Mouse (Mus musculus): ENCODE results near the gene S100a13. TPM values are rescaled to one million over a fixed set of nuclear protein-coding genes. Genes with fewer than 3 reads are reported as not detected.

S100a13 gene
- 69.5 TPM for polyA plus RNA-seq (2015; fragmentation: Illumina TruSeq; extraction: RNeasy Lipid Tissue Mini Kit (QIAGEN cat#74804); ENCODE audit: low read depth, low replicate concordance)

GRCm38 (mm10) chr3:90513796-90514590 lies at the start of gene S100a13, which contains the start of gene S100a1:
TSS of gene S100a13 (plus strand) at chr3:90514435.
TSS of gene S100a1 (minus strand) at chr3:90514392.

GRCm38 (mm10) chr3:90465686-90466310 lies 48.4 kb upstream of the S100a13 start, which contains the start of gene Npr1:
TSS of gene Npr1 (minus strand) at chr3:90465866.

DNA sequence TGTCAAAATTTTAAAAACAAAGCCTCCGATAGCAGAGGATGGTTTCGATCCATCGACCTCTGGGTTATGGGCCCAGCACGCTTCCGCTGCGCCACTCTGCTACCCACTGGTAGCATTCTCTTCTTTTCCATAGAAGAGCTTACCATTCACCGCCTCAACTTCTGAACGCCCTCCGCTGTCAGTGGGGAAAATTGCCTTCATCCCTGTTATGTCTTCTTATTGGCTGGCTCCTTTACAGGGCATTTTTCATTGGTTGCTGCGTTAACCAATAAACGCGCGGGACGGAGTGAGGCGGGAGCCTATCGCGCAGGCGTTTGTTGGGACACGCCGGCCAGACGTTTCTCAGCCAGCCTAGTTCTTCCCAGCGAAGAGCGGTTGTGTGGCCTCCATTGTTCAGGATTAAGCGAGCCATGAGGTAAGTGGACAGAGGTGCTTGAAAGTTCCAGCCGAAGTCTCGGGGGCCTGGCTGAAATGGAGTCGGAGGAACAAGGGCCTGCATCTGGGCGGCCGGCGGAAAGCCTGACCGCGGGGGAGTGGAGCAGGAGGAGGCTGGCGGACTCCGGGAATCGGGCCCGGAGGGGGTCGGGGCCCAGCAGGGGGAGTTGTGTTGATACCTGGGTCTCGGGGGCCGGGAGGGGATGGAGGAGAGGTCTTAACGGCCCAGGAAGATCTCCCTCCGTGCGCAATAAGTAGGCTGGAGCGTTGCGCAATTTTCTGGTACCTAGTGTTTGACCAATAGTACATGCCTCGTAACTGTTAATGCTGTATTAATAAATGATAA lies 38.2 kb upstream of the S100a13 start, which contains the start of gene Ilf2:
TSS of gene Ilf2 (plus strand) at position 296 of the 781 bp plus-strand sequence.

DNA sequence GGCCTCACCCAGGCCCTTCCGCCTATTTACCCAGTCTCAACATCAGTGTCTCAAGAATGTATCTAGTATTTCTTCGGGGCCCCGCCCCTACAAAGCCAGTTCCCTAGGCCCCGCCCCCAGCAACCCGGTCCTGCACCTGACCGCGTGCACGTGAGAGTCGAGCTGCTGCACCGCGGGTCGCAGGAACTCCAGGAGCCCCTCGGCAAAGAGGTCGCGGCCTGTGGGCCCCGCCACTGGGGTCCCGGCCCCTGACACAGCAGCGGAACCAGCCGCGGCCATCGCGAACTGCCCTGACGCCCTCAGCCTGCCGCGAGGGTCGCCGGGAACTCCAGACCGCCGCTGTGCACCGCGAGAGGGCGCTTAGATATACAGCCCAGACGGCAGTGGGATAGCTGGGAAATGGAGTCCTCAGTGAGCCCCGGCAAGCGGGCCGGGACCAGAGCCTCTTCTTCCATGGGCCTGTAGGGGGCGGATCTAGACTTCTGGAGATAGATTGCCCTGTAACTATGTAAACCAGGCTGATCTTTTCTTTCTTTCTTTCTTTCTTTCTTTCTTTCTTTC lies 23.5 kb upstream of the S100a13 start, which contains the start of gene Snapin:
TSS of gene Snapin (minus strand) at position 338 of the 561 bp plus-strand sequence.

DNA sequence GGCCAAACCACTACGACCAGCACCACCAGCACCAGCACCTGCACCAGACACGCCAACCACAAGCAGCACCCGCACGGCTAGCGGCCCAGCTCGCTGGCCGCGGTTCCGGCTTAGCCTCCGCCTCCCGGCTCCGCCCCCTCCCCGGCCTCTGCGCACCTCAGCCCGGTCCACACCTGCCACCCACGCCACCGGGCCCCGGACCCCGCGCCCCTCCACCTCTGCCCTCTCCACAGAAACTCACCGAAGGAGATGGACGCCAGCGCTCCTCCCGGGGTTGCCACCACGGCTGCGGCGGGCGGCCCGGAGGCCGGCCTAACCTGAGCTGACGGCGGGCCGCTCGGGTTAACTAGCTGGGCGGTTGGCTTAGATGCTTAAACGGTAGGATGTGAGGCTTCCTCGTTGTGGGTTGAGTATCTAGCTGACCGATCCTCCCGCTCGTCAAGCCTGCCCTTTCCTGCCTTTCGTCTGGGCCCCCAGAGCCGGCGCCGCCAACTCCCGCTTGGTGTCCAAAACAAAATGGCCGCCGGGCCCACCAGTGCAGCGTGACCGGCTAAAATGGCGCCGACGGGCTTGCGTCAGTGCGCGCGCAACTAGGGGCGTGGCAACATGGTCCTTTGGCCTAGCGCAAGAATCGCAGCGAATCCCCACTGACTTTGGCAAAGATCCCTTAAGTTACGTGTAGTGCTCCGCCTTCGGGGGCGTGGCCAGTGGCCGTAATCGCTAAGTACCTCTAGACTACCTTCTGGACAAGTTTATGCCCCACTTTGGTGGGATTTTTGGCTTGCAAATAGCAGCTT lies 5.1 kb upstream of the S100a13 start, which contains the start of gene Chtop:
TSS of gene Chtop (minus strand) at position 549 of the 797 bp plus-strand sequence.

DNA sequence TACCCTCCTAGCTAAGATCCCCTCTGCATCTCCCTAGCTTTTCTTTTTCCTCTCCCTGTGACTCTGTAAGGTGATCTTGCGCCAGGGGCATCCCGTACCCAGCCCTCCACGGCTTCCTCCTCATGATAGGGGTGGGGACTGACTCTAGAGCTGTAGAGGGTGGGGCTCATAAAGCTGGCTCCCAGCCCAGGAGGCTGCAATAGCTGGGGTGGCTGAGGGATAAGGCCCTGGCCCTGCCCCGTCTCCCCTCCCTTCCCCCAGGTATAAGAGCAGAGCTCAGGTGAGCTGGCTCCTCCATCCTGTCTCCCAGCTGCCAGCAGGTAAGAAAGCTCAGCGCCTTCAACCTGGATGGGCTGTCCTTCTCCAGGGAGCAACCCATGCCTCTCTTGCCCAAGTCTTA lies 12.3 kb downstream of the S100a13 start, which contains the start of gene S100a14:
TSS of gene S100a14 (plus strand) at position 277 of the 400 bp plus-strand sequence.

DNA sequence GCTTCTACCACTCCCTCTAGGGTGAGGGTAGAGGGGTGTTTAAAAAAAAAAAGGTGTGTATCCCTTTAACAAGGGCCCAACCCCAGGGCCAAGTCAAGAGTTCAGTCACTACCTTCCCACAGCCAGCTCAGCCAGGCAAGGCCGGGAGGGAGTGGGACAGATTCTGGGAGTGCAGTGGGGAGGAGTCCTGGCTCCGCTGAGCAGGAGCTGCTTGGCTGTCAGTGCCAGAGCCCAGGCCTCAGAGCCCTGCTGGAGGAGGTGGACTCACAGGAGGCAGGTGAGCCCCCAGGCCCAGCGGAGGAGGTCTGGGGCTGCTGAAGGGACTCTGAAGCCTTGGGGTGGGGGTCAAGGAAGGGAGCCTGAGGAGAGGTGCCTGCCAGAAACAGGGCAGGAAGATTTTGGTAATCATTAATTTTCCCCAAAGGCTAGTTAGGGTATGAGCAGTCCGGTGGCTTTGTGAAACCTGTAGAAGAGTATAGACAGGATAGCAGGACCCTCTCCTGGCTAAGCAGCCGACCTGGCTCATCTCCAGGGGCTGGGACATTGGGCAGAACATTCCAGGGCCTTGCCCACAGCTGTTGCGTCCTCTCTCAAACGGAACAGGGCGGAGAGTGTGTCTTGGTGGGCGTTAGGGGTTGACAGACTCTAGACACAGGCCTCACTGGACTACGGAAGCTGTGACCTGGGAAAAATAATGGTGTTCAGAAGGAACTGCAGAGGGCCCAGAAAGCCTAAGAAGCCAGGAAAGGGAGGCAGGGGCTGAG lies 23.1 kb downstream of the S100a13 start, which contains the start of gene S100a16:
TSS of gene S100a16 (plus strand) at position 114 of the 764 bp plus-strand sequence.

DNA sequence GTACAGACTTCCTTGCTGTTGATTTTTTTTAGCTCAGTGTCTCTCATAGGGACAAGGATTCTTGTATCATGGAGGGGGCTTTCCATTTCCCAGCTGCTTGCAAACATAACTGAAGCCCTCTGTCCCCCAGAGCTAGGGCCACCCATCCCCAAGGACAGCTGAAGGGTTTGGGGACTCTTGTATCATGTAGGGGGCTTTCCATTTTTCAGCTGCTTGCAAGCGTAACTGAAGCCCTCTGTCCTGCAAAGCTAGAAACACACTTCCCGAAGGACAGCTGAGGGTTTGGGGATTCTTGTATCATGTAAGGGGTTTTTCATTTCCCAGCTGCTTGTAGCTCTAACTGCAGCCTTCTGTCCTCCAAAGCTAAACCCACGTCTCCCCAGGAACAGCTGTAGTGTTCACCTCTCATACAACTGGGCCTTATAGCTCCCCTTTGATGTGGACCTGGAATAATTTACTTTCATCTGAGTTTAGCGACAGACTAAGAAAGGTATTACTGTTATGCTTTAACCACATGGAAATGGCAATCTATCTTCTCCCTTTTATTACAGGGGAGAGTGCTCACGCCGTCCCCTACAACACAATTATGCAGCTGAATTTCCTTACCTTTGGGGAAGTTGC lies 45.9 kb downstream of the S100a13 start, which contains the start of gene S100a3:
TSS of gene S100a3 (plus strand) at position 571 of the 621 bp plus-strand sequence.

Other genes starting within 250 kb of the S100a13 start
- gene Dennd4b, start 249.2 kb upstream of the S100a13 start, polyA plus RNA-seq (2015; fragmentation: Illumina TruSeq; extraction: RNeasy Lipid Tissue Mini Kit (QIAGEN cat#74804); ENCODE audit: low read depth, low replicate concordance): 19.6 TPM
- 30.8 TPM for gene Gatad2b, start 221.3 kb upstream of the S100a13 start, polyA plus RNA-seq (2015; fragmentation: Illumina TruSeq; extraction: RNeasy Lipid Tissue Mini Kit (QIAGEN cat#74804); ENCODE audit: low read depth, low replicate concordance)
- 5.1 TPM for gene Slc27a3, start 124.5 kb upstream of the S100a13 start, polyA plus RNA-seq (2015; fragmentation: Illumina TruSeq; extraction: RNeasy Lipid Tissue Mini Kit (QIAGEN cat#74804); ENCODE audit: low read depth, low replicate concordance)
- 40.2 TPM for gene Ints3, start 80.8 kb upstream of the S100a13 start, polyA plus RNA-seq (2015; fragmentation: Illumina TruSeq; extraction: RNeasy Lipid Tissue Mini Kit (QIAGEN cat#74804); ENCODE audit: low read depth, low replicate concordance)
- gene Npr1, start 48.6 kb upstream of the S100a13 start, polyA plus RNA-seq (2015; fragmentation: Illumina TruSeq; extraction: RNeasy Lipid Tissue Mini Kit (QIAGEN cat#74804); ENCODE audit: low read depth, low replicate concordance): 2.9 TPM
- 126 TPM for gene Ilf2, start 38.3 kb upstream of the S100a13 start, polyA plus RNA-seq (2015; fragmentation: Illumina TruSeq; extraction: RNeasy Lipid Tissue Mini Kit (QIAGEN cat#74804); ENCODE audit: low read depth, low replicate concordance)
- 69.1 TPM for gene Snapin, start 23.4 kb upstream of the S100a13 start, polyA plus RNA-seq (2015; fragmentation: Illumina TruSeq; extraction: RNeasy Lipid Tissue Mini Kit (QIAGEN cat#74804); ENCODE audit: low read depth, low replicate concordance)
- 185 TPM for gene Chtop, start 4.9 kb upstream of the S100a13 start, polyA plus RNA-seq (2015; fragmentation: Illumina TruSeq; extraction: RNeasy Lipid Tissue Mini Kit (QIAGEN cat#74804); ENCODE audit: low read depth, low replicate concordance)
- 248 TPM for gene S100a1, start within 50 bp of the S100a13 start, polyA plus RNA-seq (2015; fragmentation: Illumina TruSeq; extraction: RNeasy Lipid Tissue Mini Kit (QIAGEN cat#74804); ENCODE audit: low read depth, low replicate concordance)
- gene S100a14, start 12.4 kb downstream of the S100a13 start, polyA plus RNA-seq (2015; fragmentation: Illumina TruSeq; extraction: RNeasy Lipid Tissue Mini Kit (QIAGEN cat#74804); ENCODE audit: low read depth, low replicate concordance): not detected
- 176 TPM for gene S100a16, start 22.8 kb downstream of the S100a13 start, polyA plus RNA-seq (2015; fragmentation: Illumina TruSeq; extraction: RNeasy Lipid Tissue Mini Kit (QIAGEN cat#74804); ENCODE audit: low read depth, low replicate concordance)
- gene S100a3, start 46.1 kb downstream of the S100a13 start, polyA plus RNA-seq (2015; fragmentation: Illumina TruSeq; extraction: RNeasy Lipid Tissue Mini Kit (QIAGEN cat#74804); ENCODE audit: low read depth, low replicate concordance): 2.3 TPM
- not detected for gene S100a2, start 75.8 kb downstream of the S100a13 start, polyA plus RNA-seq (2015; fragmentation: Illumina TruSeq; extraction: RNeasy Lipid Tissue Mini Kit (QIAGEN cat#74804); ENCODE audit: low read depth, low replicate concordance)
- not detected for gene Gm42674, start 87.5 kb downstream of the S100a13 start, polyA plus RNA-seq (2015; fragmentation: Illumina TruSeq; extraction: RNeasy Lipid Tissue Mini Kit (QIAGEN cat#74804); ENCODE audit: low read depth, low replicate concordance)
- 12.5 TPM for gene S100a4, start 89.3 kb downstream of the S100a13 start, polyA plus RNA-seq (2015; fragmentation: Illumina TruSeq; extraction: RNeasy Lipid Tissue Mini Kit (QIAGEN cat#74804); ENCODE audit: low read depth, low replicate concordance)
- gene S100a5, start 94.1 kb downstream of the S100a13 start, polyA plus RNA-seq (2015; fragmentation: Illumina TruSeq; extraction: RNeasy Lipid Tissue Mini Kit (QIAGEN cat#74804); ENCODE audit: low read depth, low replicate concordance): not detected
- 43.2 TPM for gene S100a6, start 98.4 kb downstream of the S100a13 start, polyA plus RNA-seq (2015; fragmentation: Illumina TruSeq; extraction: RNeasy Lipid Tissue Mini Kit (QIAGEN cat#74804); ENCODE audit: low read depth, low replicate concordance)
- gene S100a7a, start 139.6 kb downstream of the S100a13 start, polyA plus RNA-seq (2015; fragmentation: Illumina TruSeq; extraction: RNeasy Lipid Tissue Mini Kit (QIAGEN cat#74804); ENCODE audit: low read depth, low replicate concordance): not detected
- 4.9 TPM for gene S100a8, start 154.5 kb downstream of the S100a13 start, polyA plus RNA-seq (2015; fragmentation: Illumina TruSeq; extraction: RNeasy Lipid Tissue Mini Kit (QIAGEN cat#74804); ENCODE audit: low read depth, low replicate concordance)
- 7.0 TPM for gene S100a9, start 181.3 kb downstream of the S100a13 start, polyA plus RNA-seq (2015; fragmentation: Illumina TruSeq; extraction: RNeasy Lipid Tissue Mini Kit (QIAGEN cat#74804); ENCODE audit: low read depth, low replicate concordance)
- not detected for gene Pglyrp4, start 212.5 kb downstream of the S100a13 start, polyA plus RNA-seq (2015; fragmentation: Illumina TruSeq; extraction: RNeasy Lipid Tissue Mini Kit (QIAGEN cat#74804); ENCODE audit: low read depth, low replicate concordance)